Comparison of ENCODE assay signal across 25 mouse cellular contexts in genomic region chr6:89246261-89246660, GRCm38 (mm10).
"Had no signal": no experiment of that assay in that cellular context is flagged by ENCODE, and none has a peak within 500 bp of the region (broad histone marks: within the 10 kb centered on the region; RNA-seq: fewer than 3 reads in every experiment).

No protein-coding gene starts in this region.

- H3K9ac ChIP-seq: heart, embryonic 13.5 days; heart, embryonic 15.5 days; hindbrain, embryonic 12.5 days; hindbrain, embryonic 15.5 days; intestine, embryonic 15.5 days; kidney, embryonic 15.5 days; limb, embryonic 13.5 days; limb, embryonic 15.5 days; liver, embryonic 12.5 days; liver, embryonic 14.5 days had no signal

- H3K36me3 ChIP-seq: heart, embryonic 10.5 days; heart, embryonic 13.5 days; heart, embryonic 15.5 days; hindbrain, embryonic 12.5 days; hindbrain, embryonic 15.5 days; intestine, embryonic 15.5 days; kidney, embryonic 15.5 days; limb, embryonic 13.5 days; limb, embryonic 15.5 days; liver, embryonic 12.5 days had no signal

- H3K9me3 ChIP-seq: heart, embryonic 10.5 days; heart, embryonic 13.5 days; heart, embryonic 15.5 days; hindbrain, embryonic 12.5 days; hindbrain, embryonic 15.5 days; intestine, embryonic 15.5 days; kidney, embryonic 15.5 days; limb, embryonic 13.5 days; limb, embryonic 15.5 days; liver, embryonic 12.5 days had no signal

- H3K4me3 ChIP-seq: heart, embryonic 10.5 days; heart, embryonic 13.5 days; heart, embryonic 15.5 days; hindbrain, embryonic 12.5 days; hindbrain, embryonic 15.5 days; intestine, embryonic 15.5 days; kidney, embryonic 15.5 days; limb, embryonic 13.5 days; limb, embryonic 15.5 days; liver, embryonic 12.5 days had no signal

- H3K4me2 ChIP-seq: heart, embryonic 13.5 days; heart, embryonic 15.5 days; hindbrain, embryonic 12.5 days; hindbrain, embryonic 15.5 days; intestine, embryonic 15.5 days; kidney, embryonic 15.5 days; limb, embryonic 13.5 days; limb, embryonic 15.5 days; liver, embryonic 12.5 days had no signal

- DNase-seq: gastrocnemius, postnatal 14 days; heart, adult 18-20 months; heart, postnatal 14 days; heart, postnatal 36 days; kidney, adult 11 months; kidney, adult 2 months; kidney, adult 9 months; kidney, postnatal 14 days; kidney, postnatal 36 days; layer of hippocampus, adult 9-11 months; layer of hippocampus, postnatal 36 days; left cerebral cortex, postnatal 4 days had no signal

- H3K27ac ChIP-seq: heart, embryonic 10.5 days; heart, embryonic 13.5 days; heart, embryonic 15.5 days; hindbrain, embryonic 12.5 days; hindbrain, embryonic 15.5 days; hindbrain, postnatal 0 days; intestine, embryonic 15.5 days; kidney, embryonic 15.5 days; kidney, postnatal 0 days; limb, embryonic 13.5 days; limb, embryonic 15.5 days; liver, embryonic 12.5 days; liver, embryonic 14.5 days had no signal

- ATAC-seq: hindbrain, postnatal 0 days; intestine, embryonic 15.5 days; liver, embryonic 12.5 days had no signal

- H3K27me3 ChIP-seq: hindbrain, embryonic 12.5 days; hindbrain, embryonic 15.5 days; intestine, embryonic 15.5 days; liver, embryonic 12.5 days had no signal

- H3K4me1 ChIP-seq: heart, embryonic 10.5 days; heart, embryonic 13.5 days; heart, embryonic 15.5 days; kidney, embryonic 15.5 days; limb, embryonic 13.5 days; limb, embryonic 15.5 days; liver, embryonic 12.5 days had no signal
